Mouse (Mus musculus): ENCODE measurements around the gene Itpr3.

Gene Itpr3

GRCm38 (mm10) chr17:27056812-27057516, at the start of gene Itpr3:
Gene Itpr3 (plus strand): TSS chr17:27057304.
- DNase-seq = peak; percentile 79

GRCm38 (mm10) chr17:27008277-27008676, 48.8 kb upstream of the Itpr3 start:
- DNase-seq = no peak

GRCm38 (mm10) chr17:27011167-27011566, 45.9 kb upstream of the Itpr3 start:
- no peak for DNase-seq

GRCm38 (mm10) chr17:27011998-27012672, 45.0 kb upstream of the Itpr3 start:
- no peak for DNase-seq

GRCm38 (mm10) chr17:27012909-27013308, 44.2 kb upstream of the Itpr3 start:
- no peak for DNase-seq

GRCm38 (mm10) chr17:27017564-27018499, 39.3 kb upstream of the Itpr3 start:
- peak; percentile 89 for DNase-seq

GRCm38 (mm10) chr17:27018555-27019196, 38.4 kb upstream of the Itpr3 start:
- no peak for DNase-seq

GRCm38 (mm10) chr17:27021076-27021475, 36.0 kb upstream of the Itpr3 start:
- DNase-seq = peak; percentile 87

- DNase-seq = no peak
Measured at GRCm38 (mm10) chr17:27021736-27022135, 35.4 kb upstream of the Itpr3 start.

- DNase-seq = no peak
Measured at GRCm38 (mm10) chr17:27023342-27023741, 33.8 kb upstream of the Itpr3 start.

- no peak for DNase-seq
Measured at GRCm38 (mm10) chr17:27025326-27025902, 31.7 kb upstream of the Itpr3 start.

- DNase-seq = no peak
Measured at GRCm38 (mm10) chr17:27025951-27026350, 31.2 kb upstream of the Itpr3 start.

GRCm38 (mm10) chr17:27027460-27028283, 29.4 kb upstream of the Itpr3 start:
- DNase-seq = peak; percentile 60

GRCm38 (mm10) chr17:27028284-27028795, 28.8 kb upstream of the Itpr3 start:
- DNase-seq = peak; percentile 91

- no peak for DNase-seq
Measured at GRCm38 (mm10) chr17:27028909-27029308, 28.2 kb upstream of the Itpr3 start, which contains the start of gene Bak1. Gene Bak1 (minus strand): TSS chr17:27029009.

- peak; percentile 60 for DNase-seq
Measured at GRCm38 (mm10) chr17:27029431-27029830, 27.7 kb upstream of the Itpr3 start.

- no peak for DNase-seq
Measured at GRCm38 (mm10) chr17:27030896-27031295, 26.2 kb upstream of the Itpr3 start.

- DNase-seq = no peak
Measured at GRCm38 (mm10) chr17:27032328-27032727, 24.8 kb upstream of the Itpr3 start.

GRCm38 (mm10) chr17:27032869-27033268, 24.2 kb upstream of the Itpr3 start:
- DNase-seq = peak; percentile 74

GRCm38 (mm10) chr17:27036465-27036864, 20.6 kb upstream of the Itpr3 start:
- no peak for DNase-seq

All from cerebellum, adult 9-11 months (tissue).